Mouse (Mus musculus): ENCODE measurements around the gene Fgf15. TPM values are rescaled to one million over a fixed set of nuclear protein-coding genes. Genes with fewer than 3 reads are reported as not detected.

Fgf15 gene
- total and polyA plus RNA-seq, 2 experiments from 2014 or later = 5.1 to 9.3 TPM

- under 1% methylated on average over 55 of the region's 55 CpGs for WGBS
- Histone ChIP-seq H3K36me3 (ENCODE audit: insufficient read depth, low read length) (peaks cover 25% of the 10 kb centered on the region), H3K4me1 (ENCODE audit: insufficient read depth, low read length) (peaks cover 4% of the 10 kb centered on the region; the same call in 1 of the 2 replicates), H3K4me2 (ENCODE audit: low read depth, low read length, poor library complexity, severe bottlenecking) (peak within 1 kb of the TSS; percentile 94), H3K4me3 (ENCODE audit: low read depth, low read length) (peak within 1 kb of the TSS; percentile 75), H3K9me3 (ENCODE audit: low read length) (no peaks in the 10 kb centered on the region), H3K27ac (ENCODE audit: low read depth, low read length) (peak within 1 kb of the TSS; percentile 76), H3K27me3 (ENCODE audit: insufficient read depth, low read length) (no peaks in the 10 kb centered on the region), H3K9ac (replicated peaks; ENCODE audit: low read length, poor library complexity, severe bottlenecking) (peak within 1 kb of the TSS; percentile 78)
- DNase-seq (ENCODE audit: low spot score) (peak; percentile 96), ATAC-seq (ENCODE audit: low FRiP score) (peak; percentile 92)
- no peak for TF ChIP-seq CTCF (IDR thresholded peaks at IDR 0.05)
Measured at GRCm38 (mm10) chr7:144914948-144915750, 18.8 kb downstream of the Fgf15 start, which contains the start of gene LTO1. Gene LTO1, plus strand, starts transcription at chr7:144915100.

DNA sequence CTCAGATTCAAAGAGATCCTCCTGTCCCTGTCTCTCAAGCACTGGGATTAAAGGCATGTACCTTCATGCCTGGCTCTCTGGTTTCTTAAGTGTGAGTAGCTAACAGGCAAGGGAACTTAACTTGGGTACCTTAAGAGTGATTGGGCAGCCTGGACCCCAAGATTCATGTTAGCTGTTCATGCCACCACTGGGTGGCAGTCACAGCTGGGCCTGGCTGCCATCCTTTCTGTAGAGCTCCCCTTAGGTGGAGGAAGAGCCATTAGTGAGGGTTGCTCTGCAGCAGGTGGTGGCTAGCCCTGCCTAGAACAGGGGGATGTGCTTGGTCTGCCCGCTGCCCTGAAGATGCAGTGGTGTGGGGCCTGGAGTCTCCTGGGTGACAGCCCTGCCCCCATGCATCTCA lies 22.5 kb downstream of the Fgf15 start:
- H3K4me1 ChIP-seq (ENCODE audit: insufficient read depth, low read length) = peaks cover 4% of the 10 kb centered on the region; the same call in 1 of the 2 replicates
- DNase-seq (ENCODE audit: low spot score) (no peak), ATAC-seq (ENCODE audit: low FRiP score) (no peak)
- no peaks in the 10 kb centered on the region for H3K9me3 ChIP-seq (ENCODE audit: low read length)
- 79% methylated on average over 1 of the region's 1 CpGs for WGBS
- H3K36me3 ChIP-seq (ENCODE audit: insufficient read depth, low read length) = peaks cover 34% of the 10 kb centered on the region
- H3K27ac ChIP-seq (ENCODE audit: low read depth, low read length) = no peak overlapping the region
- H3K9ac ChIP-seq (replicated peaks; ENCODE audit: low read length, poor library complexity, severe bottlenecking) = no peak overlapping the region
- H3K27me3 ChIP-seq (ENCODE audit: insufficient read depth, low read length) = no peaks in the 10 kb centered on the region
- H3K4me2 ChIP-seq (ENCODE audit: low read depth, low read length, poor library complexity, severe bottlenecking) = no peak overlapping the region
- no peak overlapping the region for H3K4me3 ChIP-seq (ENCODE audit: low read depth, low read length)
- TF ChIP-seq CTCF (IDR thresholded peaks at IDR 0.05) = peak; percentile 68

DNA sequence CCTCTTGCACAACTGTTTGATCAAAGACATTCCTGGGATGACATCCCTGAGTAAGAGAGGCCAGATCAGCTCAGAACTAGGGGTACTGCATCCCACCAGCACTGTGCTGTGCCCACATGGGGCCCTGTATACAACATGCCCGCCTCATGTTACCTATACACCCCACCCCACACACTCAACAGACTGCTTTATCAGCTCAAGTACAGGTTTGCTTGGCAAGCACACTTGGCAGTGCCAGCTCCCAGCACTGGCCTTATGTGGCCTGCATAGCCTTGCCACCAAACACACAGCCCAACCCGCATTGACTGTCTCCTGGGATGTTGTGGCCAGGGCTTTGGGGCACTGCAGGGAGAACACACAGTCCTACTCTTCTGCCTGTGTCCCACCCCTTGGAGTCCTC lies 31.3 kb downstream of the Fgf15 start:
- no peak overlapping the region for H3K4me3 ChIP-seq (ENCODE audit: low read depth, low read length)
- DNase-seq (ENCODE audit: low spot score) (no peak), ATAC-seq (ENCODE audit: low FRiP score) (no peak; the same call in 1 of the 2 replicates)
- H3K9ac ChIP-seq (replicated peaks; ENCODE audit: low read length, poor library complexity, severe bottlenecking) = no peak overlapping the region
- peaks cover 11% of the 10 kb centered on the region; the same call in 1 of the 2 replicates for H3K36me3 ChIP-seq (ENCODE audit: insufficient read depth, low read length)
- 74% methylated on average over 2 of the region's 2 CpGs for WGBS
- no peak overlapping the region for H3K4me2 ChIP-seq (ENCODE audit: low read depth, low read length, poor library complexity, severe bottlenecking)
- no peak overlapping the region for H3K27ac ChIP-seq (ENCODE audit: low read depth, low read length)
- no peaks in the 10 kb centered on the region for H3K4me1 ChIP-seq (ENCODE audit: insufficient read depth, low read length)
- H3K9me3 ChIP-seq (ENCODE audit: low read length) = no peaks in the 10 kb centered on the region
- no peaks in the 10 kb centered on the region for H3K27me3 ChIP-seq (ENCODE audit: insufficient read depth, low read length)
- TF ChIP-seq CTCF (IDR thresholded peaks at IDR 0.05) = no peak

DNA sequence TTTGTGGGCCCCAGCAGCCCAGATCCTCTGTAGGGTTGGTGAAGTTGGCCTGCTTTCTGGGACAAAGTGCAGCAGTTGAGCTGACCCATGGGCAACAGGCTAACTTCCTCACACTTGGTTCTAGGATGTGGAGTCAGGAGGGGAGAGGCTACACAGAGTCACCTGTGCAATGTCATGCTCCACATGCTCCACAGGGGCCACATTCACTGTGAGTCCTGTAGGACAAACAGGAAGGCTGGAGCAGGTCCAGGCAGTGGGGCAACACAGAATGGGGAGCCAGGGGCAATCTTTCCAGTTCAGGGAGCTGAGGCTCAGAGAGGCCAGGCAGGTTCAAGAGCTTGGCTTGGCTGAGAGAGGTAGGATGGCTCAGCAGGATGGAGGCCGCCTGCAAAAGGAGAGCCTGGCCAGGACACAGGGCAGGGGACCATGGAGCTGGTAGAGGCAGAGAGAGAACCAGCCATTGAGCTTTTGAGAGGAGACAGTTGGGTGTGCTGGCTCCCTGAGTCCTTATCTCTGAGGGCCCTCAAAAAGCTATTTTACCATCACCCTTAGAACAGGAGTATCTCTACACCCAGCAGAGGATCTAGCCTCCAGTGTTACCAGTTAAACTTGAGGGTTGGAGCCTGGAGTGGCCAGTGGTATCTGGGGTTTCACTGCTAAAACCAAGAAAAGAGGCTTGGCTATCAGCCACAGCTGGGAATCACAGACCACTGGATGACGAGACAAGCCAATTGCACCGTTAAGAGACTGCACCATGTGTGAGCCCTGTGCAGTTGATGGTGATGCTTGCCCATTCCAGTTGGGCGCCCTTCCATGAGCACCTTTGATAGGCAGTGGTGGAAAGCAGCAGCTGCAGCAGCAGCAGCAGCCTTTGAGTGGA lies 31.9 kb downstream of the Fgf15 start:
- no peak for ATAC-seq (ENCODE audit: low FRiP score)
- no peak overlapping the region for H3K27ac ChIP-seq (ENCODE audit: low read depth, low read length)
- H3K36me3 ChIP-seq (ENCODE audit: insufficient read depth, low read length) = peaks cover 11% of the 10 kb centered on the region; the same call in 1 of the 2 replicates
- H3K4me1 ChIP-seq (ENCODE audit: insufficient read depth, low read length) = no peaks in the 10 kb centered on the region
- no peak for TF ChIP-seq CTCF (IDR thresholded peaks at IDR 0.05)
- H3K27me3 ChIP-seq (ENCODE audit: insufficient read depth, low read length) = no peaks in the 10 kb centered on the region
- no peak overlapping the region for H3K9ac ChIP-seq (replicated peaks; ENCODE audit: low read length, poor library complexity, severe bottlenecking)
- WGBS = 76% methylated on average over 4 of the region's 4 CpGs
- no peaks in the 10 kb centered on the region for H3K9me3 ChIP-seq (ENCODE audit: low read length)
- DNase-seq (ENCODE audit: low spot score) = no peak
- no peak overlapping the region for H3K4me3 ChIP-seq (ENCODE audit: low read depth, low read length)
- no peak overlapping the region for H3K4me2 ChIP-seq (ENCODE audit: low read depth, low read length, poor library complexity, severe bottlenecking)

- Histone ChIP-seq H3K9ac (replicated peaks; ENCODE audit: low read length, poor library complexity, severe bottlenecking) (no peak overlapping the region), H3K27me3 (ENCODE audit: insufficient read depth, low read length) (no peaks in the 10 kb centered on the region), H3K27ac (ENCODE audit: low read depth, low read length) (no peak overlapping the region), H3K36me3 (ENCODE audit: insufficient read depth, low read length) (peaks cover 11% of the 10 kb centered on the region; the same call in 1 of the 2 replicates), H3K4me1 (ENCODE audit: insufficient read depth, low read length) (no peaks in the 10 kb centered on the region), H3K4me2 (ENCODE audit: low read depth, low read length, poor library complexity, severe bottlenecking) (no peak overlapping the region), H3K4me3 (ENCODE audit: low read depth, low read length) (no peak overlapping the region), H3K9me3 (ENCODE audit: low read length) (no peaks in the 10 kb centered on the region)
- 80% methylated on average over 6 of the region's 6 CpGs for WGBS
- no peak for DNase-seq (ENCODE audit: low spot score)
- ATAC-seq (ENCODE audit: low FRiP score) = no peak
- no peak for TF ChIP-seq CTCF (IDR thresholded peaks at IDR 0.05)
Measured at GRCm38 (mm10) chr7:144928889-144929210, 32.5 kb downstream of the Fgf15 start.
